Mouse (Mus musculus): ENCODE results near the gene Olfr1513. TPM values are rescaled to one million over a fixed set of nuclear protein-coding genes. Genes with fewer than 3 reads are reported as not detected.
"Not testable (repeated sequence)": the region's sequence is repeated elsewhere in the genome, so short reads cannot be mapped to it uniquely, and the experiment has no call there.

Gene Olfr1513
- not detected in 2 replicates for total RNA-seq (2021)
- long read RNA-seq, experiment 1: 0 reads
- long read RNA-seq, experiment 2: 0 reads

DNA sequence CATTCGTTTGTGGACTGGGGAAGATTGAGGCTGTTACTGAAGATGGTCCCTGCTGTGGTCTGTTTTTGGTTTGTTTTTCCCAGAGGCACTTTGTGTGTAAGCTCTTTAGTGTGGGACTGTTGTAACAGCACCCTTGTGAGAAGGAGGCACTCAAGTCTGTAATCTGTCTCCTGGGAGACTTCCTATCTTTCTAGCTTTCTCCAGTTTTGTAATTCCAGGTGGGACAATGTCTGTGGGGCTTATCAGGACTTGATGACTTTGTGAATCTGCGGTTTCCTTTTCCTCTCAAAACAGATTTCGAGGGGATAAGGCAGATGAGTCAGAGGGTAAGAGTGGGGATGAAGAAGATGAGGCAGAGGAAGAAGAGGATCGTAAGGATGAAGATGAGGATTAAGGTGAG lies at the start of gene Olfr1513:
Gene Olfr1513 (minus strand): TSS at position 101 of the 400 bp plus-strand sequence.
- no peak for DNase-seq

DNA sequence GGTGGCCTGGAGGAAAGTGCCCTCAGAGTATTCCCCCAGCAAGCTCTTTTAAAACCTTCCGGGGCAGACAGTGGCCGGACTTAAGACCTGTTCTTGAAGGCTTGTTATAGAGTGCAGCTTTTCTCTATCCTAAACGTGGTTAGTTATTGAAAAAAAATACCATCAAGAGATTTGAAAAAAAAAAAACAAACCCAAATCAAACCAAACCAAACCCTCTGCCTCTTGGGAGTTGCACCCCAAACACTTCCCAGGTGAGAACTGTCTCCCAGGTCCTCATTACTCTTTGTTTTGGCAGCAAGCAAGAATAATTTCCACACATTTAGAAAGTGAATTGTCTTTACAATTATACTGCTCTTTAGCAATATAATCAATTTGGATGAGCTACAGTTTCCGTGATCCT lies 41.1 kb upstream of the Olfr1513 start, which contains the start of gene Olfr1511:
Gene Olfr1511 (minus strand): TSS at position 101 of the 400 bp plus-strand sequence.
- DNase-seq: no peak

DNA sequence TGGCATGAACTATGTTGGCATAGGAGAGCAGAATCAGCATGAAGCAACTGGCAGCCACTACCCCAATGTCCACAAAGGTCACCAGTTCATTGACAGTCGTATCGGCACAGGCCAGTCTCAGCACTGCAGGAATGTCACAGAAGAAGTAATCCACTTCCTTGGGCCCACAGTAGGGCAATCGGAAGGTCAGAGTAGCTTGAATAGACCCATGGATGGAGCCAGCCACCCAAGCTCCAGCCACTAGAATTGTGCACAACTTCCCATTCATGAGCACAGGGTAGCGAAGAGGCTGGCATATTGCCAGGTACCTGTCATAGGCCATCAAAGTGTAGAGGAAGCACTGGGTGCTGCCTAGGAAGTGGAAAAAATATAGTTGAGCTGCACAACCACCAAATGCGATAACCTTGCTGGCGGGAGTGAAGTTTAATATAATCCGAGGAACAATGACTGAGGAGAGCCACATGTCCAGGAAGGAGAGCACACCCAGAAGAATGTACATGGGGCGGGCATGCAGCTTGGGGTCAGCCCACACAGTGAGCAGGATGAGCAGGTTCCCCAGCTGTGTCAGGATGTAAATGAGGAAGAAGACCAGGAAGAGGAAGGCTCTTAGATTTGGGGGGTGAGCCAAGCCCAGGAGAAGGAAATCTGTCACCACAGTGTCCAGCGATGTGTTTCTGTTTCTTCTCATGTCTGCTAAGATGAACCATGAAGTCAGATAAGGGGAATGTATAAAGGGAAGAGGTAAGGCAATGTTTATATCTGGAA lies 34.1 kb upstream of the Olfr1513 start:
- DNase-seq: not testable (repeated sequence)

DNA sequence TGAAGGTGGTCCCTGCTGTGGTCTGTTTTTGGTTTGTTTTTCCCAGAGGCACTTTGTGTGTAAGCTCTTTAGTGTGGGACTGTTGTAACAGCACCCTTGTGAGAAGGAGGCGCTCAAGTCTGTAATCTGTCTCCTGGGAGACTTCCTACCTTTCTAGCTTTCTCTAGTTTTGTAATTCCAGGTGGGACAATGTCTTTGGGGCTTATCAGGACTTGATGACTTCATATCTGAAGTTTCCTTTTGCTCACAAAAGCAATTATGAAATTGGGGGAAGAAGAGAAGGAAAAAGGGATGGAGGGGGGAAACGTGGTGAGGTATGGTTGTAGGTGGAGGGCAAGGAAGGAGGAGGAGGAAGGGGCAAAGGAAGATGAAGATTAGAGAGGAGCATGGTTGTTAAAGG lies 22.9 kb upstream of the Olfr1513 start, which contains the start of gene Olfr1512:
Gene Olfr1512 (minus strand): TSS at position 101 of the 400 bp plus-strand sequence.
- DNase-seq: no peak

DNA sequence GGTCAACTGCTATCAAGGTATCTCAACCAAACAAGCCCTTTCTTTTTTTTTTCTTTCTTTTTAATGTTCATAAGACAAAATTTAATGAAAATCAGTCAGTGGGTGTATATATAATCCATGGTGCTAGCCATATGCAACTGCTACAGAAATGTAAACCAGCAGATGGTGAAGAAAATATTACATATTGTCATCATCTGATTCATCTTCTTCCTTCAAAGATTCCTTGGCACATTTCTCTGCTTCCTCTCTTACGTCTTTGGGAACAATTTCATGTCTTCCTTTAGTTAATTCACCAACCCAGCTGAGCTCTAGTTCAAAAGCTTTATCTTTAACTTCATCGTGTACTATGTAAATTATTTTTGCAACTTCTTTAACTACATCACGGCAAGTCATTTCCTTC lies 12.5 kb upstream of the Olfr1513 start:
- DNase-seq: no peak

DNA sequence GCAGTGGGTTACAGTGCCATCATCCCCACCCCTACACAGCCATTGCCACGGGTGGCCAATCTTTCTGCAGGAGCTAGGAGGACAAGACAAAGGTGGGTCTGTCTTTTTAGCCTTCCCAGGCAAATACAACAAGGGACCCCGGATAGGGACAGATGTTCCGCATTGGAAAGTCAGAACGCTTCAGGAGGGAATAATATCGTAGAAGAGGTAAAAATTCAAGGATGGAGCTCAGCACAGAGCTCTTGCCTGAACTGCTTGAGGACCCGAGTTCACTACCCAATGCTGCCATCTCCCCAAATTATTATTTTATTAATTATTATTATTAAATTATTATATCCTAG lies 16.7 kb downstream of the Olfr1513 start:
- DNase-seq: no peak

DNA sequence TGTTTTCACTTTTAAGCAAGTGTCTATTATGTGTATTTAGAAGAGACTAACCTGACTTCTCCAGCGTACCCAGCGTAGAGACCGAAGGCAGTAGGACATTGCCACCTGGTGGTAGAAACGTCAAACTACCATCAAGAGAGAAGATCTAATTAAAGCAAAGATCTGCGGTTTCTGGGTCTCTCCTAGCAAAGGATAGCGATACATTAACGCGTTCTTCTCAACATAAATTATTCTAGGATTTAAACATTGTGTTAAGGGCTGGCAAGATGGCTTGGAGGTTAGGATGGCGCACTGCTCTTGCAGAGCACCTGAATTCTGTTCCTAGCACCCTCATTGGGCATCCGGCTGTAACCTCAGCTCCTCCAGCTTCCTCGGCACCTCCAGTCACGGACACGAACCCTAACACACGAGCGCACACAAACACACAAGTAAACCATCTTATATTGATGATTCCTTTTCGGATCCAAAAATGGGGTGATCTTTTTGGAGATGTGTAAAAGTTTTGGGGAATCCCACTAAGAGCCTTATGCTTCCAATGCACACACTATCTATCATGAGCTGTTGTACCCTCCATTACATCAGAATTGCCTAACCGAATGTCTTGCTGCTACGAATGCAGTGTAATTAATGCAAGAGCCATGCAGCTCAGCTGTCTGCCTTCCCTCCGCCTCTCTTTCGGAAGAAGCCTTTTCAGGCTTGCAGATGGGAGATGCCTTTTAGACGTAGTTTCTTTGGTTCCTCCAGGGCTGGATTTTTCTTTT lies 17.3 kb downstream of the Olfr1513 start:
- DNase-seq: peak; percentile 72

DNA sequence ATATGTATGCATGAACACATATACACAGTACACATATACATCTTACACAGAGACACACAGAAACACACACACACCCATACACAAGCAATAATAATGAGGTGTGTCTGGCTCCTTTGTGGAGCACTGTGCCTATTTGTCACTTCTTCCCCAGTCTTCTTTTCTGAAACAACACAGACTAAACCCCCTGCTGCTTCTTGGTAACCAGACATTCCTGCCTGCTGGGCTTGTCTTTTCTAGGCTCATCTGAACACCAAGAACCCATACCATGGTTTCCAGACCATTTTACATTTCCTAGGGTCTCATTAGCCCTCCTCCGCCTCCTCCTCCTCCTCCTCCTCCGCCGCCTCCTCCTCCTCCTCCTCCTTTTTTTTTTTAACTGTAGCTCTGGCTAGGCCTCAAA lies 24.0 kb downstream of the Olfr1513 start:
- DNase-seq: no peak

DNA sequence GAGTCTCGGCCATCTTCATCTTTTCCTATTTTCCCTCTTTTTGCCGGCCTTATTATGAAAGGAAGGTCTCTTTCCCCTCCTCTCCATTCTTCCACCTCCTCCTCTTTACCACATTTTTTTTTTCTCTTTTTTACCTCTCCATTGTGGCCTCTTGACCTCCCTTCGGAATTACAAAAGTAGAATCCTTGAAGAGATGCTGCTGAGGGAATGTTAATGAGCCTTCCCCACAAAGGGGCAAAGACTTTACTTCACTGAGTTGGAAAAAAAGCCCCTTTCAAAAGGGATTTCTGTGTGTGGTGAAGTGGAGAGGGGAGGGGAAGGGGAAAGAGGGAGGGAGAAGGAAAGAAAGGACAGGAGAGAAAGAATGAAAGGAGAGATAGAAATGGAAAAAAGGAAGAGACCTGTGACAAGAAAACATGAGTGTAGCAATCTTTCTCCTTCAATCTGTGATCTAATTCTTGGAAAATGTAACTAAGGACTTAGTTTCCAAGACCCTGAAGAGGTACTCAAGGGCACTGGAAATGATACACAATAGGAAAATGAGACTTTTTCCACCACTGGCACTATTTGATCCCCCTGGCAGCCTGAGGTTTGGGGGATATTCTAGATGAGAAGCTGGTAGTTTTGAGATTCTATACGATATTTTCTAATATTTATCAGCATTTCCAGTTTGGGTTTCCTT lies 25.0 kb downstream of the Olfr1513 start:
- no peak for DNase-seq

DNA sequence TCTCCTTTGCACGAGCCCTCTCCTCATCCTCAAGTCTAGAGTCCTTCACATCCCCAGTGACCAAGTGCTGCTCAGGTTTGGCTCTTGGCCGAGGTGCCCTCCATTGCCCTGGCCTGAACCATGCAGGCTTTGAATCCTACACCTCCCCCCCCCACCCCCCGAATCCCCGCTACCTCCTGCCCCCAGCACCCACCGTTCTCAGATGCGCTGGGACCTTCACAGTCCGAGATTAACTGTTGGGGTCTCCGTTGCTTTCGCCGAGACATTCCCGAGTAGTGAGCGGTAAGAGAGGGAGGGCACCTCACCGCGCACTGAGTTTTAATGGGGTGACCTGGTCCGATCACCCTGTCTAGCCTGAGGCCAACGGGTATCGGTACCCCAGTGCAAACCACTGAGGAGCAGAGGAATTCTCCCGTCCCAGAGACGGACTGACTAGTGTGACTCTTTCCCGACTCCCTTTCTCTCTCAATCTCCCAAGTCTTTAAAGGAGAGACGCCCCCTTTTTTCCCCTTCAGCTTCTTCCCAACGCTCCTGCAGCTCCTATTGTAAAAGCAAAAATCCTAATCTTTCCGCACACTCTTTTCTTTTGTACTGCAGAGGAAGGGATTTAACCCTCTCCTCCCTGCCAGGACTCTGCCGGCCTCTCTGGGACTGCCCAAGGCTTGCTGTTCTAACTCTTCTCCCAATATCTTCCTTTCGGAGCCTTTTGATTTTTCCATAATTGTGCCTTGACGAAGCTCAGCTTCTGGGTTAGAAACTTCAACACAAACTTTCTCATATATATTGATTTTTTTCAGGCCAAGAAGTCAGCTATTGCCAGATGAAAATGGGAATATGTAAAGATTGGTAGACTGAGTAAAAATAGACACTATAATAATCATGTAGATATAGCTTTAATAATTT lies 28.0 kb downstream of the Olfr1513 start, which contains the start of gene Sall2:
Gene Sall2 (minus strand): TSS at position 853 of the 903 bp plus-strand sequence.
- no peak for DNase-seq

DNA sequence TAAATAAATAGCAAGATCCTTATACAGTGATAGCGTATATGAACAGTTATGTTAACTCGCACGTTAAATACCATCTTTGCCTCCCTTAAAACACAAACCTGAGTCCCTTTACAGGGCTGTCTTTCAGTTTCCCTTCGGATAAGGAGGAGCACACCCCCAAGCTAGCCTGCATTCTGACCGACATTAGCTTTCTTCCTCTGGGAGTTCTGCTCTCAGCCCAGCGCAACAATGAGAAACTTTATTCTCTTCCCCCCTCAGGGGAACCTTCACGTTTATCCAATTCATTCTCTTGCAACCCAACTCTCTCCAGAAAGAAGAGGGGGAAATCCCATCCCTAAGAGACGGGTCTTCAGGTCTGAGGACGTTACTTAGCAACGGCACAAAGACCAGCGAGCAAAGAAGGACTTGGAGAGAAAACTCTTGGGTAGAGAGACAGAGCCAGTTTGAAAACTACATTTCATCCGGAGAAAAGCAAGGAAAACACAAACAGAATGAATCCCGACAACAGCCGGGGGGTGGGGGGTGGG lies 28.8 kb downstream of the Olfr1513 start:
- no peak for DNase-seq

DNA sequence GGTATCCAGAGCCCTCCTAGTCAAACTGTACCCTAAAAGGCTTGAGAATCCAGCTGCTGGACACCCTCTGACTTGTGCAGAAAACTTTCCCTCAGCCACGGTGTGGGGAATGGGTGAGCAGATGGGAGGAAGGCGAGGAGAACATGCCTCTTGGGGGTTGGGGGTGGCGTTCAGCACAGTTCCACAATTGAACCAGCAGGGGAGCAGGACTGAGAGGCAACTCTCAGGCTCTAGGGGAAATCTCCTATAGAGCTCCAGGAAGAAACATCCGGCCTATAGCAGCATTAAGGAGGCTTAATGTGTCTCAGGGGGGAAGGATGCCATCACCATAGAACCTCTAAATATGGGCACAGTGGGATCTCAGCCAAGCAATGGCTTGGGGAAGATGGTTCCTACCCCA lies 30.3 kb downstream of the Olfr1513 start:
- DNase-seq: no peak

DNA sequence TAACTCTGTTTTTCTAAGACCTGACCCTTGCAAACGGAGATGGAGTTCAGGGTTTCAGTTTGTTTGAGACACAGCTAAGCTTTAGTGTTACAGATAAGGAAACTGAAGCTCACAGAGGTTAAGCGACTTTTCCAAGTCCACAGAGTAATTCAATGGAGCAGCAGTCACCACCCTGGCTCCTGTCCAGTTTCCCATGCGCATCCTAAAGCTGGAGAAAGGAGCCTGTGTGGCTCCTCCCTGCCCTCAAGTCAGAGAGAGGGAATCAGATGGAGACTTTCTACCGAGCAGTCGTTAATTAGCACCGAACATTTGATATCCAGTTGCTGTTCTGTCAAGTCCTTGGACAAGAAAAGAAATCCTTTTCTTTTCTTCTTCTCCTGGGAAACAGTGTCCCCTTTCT lies 36.8 kb downstream of the Olfr1513 start:
- DNase-seq: no peak

DNA sequence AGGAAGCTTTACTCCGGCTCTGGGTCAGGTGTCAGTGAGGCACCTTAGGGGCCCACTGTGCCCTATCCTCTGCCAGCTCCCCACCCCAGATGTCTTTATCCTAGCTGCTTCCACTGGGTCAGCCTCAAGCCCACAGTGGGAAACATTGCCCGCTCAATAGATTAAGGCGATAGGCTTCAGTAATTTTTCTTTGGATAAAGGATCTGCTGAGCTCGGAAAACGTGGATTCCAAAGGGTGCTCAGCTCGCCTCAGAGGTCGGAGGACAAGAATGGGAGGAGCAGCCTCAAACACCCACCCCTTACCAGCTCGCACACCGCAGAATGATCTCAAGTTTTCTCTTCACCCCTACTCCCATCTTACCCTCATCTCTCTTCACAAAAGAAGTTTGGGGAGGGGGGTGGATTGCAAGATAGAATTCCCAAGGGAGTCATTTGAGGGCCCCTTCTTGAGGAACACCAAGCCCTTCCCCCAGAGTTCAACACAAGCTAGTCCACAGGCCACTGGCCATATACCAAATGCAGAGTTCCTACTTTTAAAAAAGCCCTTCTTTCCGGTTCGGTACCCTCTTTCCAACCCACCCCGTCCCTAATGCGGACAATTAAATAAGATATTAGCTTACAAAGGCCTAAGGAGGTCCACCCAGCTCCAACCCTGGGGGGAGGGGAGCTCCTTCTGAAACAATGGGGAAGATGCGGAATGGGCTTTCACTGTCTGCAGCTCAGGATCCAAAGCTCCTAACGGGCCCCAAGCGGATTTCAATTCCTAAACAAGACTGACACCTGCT lies 39.6 kb downstream of the Olfr1513 start:
- peak; percentile 36 for DNase-seq

DNA sequence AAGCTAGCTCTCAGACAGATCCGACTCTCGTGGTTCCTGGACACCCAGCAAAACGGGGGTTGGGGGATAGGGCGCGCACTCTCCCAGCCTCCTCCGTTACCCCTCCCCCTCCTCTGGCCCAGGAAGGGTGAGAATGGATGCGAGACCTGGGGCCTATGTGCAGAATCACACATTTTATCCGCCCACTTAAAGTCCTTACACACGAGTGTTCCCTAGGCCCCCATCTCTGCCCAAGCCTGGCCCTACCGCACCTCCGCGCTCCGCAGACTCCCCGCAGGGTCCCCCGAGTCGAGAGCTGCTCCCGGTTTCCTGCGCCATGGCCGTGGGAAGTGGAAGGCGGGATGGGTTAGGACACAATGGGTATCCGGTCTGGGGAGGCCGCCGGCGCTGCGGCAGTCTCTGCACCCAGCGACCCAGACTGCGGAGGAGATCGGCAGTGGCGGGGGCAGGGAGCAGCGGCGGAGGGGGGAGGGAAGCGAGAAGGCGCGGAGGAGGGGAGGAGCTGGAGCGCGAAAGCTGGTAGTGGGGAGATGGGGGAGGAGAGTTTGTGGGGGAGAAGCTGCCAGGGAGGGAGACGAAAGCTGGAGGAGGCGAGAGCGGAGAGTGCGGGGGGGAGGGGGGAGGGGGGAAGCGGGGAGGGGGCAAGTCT lies 40.3 kb downstream of the Olfr1513 start:
- DNase-seq: peak; percentile 83

DNA sequence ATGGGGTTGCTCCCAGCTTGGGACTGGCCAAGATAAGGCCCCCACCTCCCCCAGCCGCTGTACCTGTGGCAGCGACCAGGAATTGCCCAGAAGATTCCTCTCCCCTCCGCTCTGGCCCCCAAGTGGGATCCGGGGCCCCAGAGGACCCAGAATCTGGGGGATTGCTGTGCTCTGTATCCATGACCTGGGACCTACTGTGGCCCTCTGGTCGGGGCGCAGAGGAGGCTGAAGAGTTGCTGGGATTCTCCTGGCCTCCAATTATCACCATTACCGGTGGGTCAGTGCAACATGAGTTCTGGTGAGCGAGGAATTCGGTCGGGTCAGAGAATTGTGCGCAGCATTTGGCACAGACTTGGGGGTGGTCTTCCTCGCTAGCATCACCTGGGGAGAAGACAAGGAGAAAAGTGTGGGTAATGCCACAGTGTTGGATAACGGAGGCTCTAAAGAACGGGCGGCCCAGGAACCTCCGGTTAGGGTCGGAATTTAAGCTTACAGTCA lies 40.9 kb downstream of the Olfr1513 start:
- no peak for DNase-seq

DNA sequence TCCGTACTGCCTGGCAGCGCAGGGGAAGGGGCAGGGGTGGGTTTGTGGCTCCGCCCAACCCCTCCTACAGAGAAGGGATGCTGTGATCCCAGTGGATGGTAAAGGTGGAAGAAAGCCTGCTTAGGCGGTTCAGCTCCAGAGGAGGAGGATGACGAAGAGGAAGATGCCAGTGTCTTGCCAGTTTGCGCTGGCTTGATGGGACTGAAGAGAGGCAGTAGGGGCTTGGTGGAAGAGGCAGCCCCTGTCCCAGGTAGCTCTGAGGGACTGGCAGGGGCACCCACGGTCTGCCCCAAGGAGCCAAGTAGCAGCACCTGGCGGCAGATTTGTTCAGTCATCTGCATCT lies 41.4 kb downstream of the Olfr1513 start:
- DNase-seq: no peak

DNA sequence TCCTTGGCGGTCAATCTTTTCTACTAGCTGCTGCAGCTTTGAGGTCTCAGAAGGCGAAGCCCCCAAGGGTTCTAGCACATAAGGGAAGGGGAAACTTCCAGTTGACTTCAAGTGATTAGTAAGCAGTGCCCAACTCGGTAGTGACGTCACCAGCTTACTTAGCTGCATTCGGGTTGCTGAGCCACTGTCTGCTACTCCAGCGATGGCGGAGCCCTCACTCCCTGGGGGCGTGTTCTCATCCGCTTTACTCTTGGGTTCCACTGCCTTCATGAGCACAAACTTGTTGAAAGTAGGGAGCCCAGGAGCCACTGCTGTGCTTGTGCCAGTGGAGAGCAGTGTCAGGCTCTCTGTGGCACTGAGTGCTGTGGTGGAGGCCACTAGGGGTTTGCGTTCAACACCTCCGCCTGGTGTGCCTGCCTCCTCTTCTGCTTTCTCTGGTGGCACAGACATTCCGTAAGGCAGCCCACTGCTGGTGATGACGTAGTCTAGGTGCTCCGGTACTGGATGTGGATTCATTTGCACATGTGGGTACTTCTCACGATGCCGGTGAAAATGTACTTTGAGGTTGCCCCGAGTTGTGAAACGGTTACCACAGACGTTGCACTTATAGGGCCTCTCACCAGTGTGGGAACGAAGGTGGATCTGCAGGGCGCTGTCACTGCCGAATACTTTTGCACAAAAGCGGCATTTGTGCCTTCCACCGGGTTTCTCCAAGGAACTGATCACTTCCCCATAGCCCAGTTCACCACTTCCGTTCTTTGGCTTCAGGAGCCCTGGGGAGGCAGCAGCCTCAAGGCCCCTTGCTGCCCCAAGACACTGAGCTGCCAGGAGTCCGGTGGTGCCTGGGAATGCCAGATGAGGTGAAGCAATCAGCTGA lies 42.0 kb downstream of the Olfr1513 start:
- no peak for DNase-seq

DNA sequence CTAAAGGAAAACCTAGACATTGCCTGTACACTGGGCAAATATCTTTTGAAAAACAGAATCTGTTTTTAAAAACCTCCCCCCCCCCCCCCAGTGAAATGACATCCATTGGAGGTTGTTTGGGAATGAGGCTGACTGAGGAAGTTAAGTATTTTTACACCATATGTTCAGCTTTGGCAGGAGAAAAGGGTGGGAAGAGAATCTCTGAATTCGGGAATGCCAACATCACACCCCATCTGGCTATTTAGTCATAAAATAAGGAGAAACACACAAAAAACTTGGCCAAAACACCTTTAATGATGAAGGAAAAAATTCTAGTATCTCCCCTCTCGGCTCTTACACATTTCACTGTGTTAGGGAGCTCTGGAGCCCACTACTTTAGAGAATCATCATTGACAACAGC lies 45.3 kb downstream of the Olfr1513 start:
- DNase-seq: no peak
